9 mouse cellular contexts compared by ENCODE assay signal in the genomic region with DNA sequence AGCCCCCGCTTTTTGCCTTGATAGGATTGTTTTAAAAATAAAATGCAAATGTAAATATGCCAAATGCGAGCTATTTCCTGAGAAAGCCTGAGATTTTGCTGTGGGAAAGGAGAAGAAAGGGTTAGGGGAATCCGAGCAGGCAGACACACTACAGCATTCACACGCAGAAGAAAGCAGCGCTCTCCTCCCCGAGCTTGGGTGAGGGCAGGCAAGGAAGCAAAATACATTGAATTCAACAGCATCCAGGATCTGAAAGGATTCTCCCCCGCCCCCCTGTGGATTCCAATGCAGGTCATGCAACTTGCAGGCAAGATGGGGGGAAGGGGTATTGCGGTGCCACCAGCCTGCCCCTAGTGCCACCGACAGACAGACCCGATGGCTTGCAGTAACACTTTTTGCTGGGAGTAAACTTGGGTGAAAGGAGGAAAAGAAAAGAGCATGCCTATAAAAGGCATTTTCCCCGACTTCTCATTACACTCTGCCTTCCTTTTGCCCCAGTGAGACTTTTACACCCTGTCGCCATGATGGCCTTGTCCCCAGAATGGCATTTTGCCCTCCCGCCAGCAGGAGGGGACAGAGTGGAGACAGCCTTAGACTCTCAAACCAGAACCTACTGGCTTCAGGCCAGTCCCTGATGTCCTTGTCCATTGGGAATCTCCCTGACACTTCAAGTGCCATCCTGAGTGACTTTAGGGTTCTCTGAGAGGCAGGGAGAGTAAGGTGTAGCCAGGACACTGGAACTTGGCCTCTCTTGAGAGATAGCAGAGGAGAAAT.
DNase-seq lines count a peak whose midpoint lies in the region; ATAC-seq lines count a peak whose summit lies in the region.
"Had no signal": no experiment of that assay in that cellular context is flagged by ENCODE, and none has a peak within 500 bp of the region (broad histone marks: within the 10 kb centered on the region; RNA-seq: fewer than 3 reads in every experiment).

No protein-coding gene starts in this region.

- peak; percentile 61 to 68 for DNase-seq in layer of hippocampus, postnatal 14 days (ENCODE audit: low spot score in 2 of 2)
- DNase-seq in layer of hippocampus, postnatal 36 days: no peak
- peak; percentile 54 for DNase-seq in MN1 (ENCODE audit: low spot score)
- peak; percentile 84 for DNase-seq in cerebellum, adult 9-10 months
- peak; percentile 54 for DNase-seq in thymus, postnatal 36 days
- no peak for DNase-seq in urinary bladder, postnatal 36 days (ENCODE audit: low spot score in 2 of 2)

- no peaks in the 10 kb centered on the region for H3K36me3 ChIP-seq in heart, embryonic 16.5 days (ENCODE audit: control insufficient read depth, insufficient read depth)

- peaks cover 90% of the 10 kb centered on the region for H3K27me3 ChIP-seq in heart, embryonic 16.5 days (ENCODE audit: control insufficient read depth, insufficient read depth, low read length)

- H3K4me3 ChIP-seq in heart, embryonic 16.5 days (ENCODE audit: low read length): peak overlapping the region; percentile 61; the same call in 1 of the 2 replicates

- H3K9ac ChIP-seq in heart, embryonic 16.5 days (ENCODE audit: low read length): no peak overlapping the region

- H3K4me1 ChIP-seq in heart, embryonic 16.5 days (ENCODE audit: control insufficient read depth, insufficient read depth, low read length): no peaks in the 10 kb centered on the region; the same call in 1 of the 2 replicates

- peak overlapping the region; percentile 92 for H3K4me2 ChIP-seq in heart, embryonic 16.5 days (ENCODE audit: low read depth, low read length)

- H3K27ac ChIP-seq in heart, embryonic 16.5 days (ENCODE audit: low read length): no peak overlapping the region
- H3K27ac ChIP-seq: macrophage had no signal

- no peaks in the 10 kb centered on the region for H3K9me3 ChIP-seq in heart, embryonic 16.5 days (replicated peaks; ENCODE audit: control insufficient read depth, low read length)

- WGBS in heart, embryonic 16.5 days: 3% methylated on average over 13 of the region's 13 CpGs

- no peak for ATAC-seq in heart, embryonic 16.5 days (replicated peaks; ENCODE audit: extremely low read depth, insufficient read depth, low FRiP score)
- peak; percentile 40; the same call in 1 of the 2 replicates for ATAC-seq in megakaryocyte progenitor cell, adult 5-6 weeks (replicated peaks; ENCODE audit: poor library complexity)

Comparison
In these comparisons a context has a peak if more than half of its experiments do, and no peak if none do; other contexts are left out.
1. DNase-seq: peak in layer of hippocampus, postnatal 14 days (2 of 2), MN1 (single experiment), cerebellum, adult 9-10 months (single experiment) and thymus, postnatal 36 days (2 of 2); none in layer of hippocampus, postnatal 36 days (0 of 2) and urinary bladder, postnatal 36 days (0 of 2).